Mouse (Mus musculus): ENCODE measurements around the gene Sirt3. TPM values are rescaled to one million over a fixed set of nuclear protein-coding genes. Genes with fewer than 3 reads are reported as not detected.

The Sirt3 gene
- total RNA-seq, 4 experiments from 2014 or later, result 67.8 to 72.6 (median 69.6) TPM

DNA sequence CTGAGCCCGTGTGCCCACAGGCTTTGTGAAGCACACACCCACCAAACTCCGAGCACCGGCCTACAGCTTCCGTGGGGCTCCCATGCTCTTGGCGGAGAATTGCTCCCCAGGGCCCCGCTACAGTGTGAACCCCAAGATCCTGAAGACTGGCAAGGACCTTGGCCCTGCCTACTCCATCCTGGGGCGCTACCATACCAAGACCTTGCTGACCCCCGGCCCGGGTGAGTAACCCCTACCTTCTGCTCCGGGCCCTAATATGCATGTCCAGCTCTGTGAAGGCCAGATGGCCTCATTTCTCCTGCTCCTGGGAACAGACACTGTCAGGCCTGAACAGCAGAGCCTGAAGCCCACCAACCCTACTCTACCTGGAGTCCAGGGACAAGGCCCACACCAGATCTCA lies 33.5 kb downstream of the Sirt3 start:
- DNase-seq (ENCODE audit: low spot score), result no peak

DNA sequence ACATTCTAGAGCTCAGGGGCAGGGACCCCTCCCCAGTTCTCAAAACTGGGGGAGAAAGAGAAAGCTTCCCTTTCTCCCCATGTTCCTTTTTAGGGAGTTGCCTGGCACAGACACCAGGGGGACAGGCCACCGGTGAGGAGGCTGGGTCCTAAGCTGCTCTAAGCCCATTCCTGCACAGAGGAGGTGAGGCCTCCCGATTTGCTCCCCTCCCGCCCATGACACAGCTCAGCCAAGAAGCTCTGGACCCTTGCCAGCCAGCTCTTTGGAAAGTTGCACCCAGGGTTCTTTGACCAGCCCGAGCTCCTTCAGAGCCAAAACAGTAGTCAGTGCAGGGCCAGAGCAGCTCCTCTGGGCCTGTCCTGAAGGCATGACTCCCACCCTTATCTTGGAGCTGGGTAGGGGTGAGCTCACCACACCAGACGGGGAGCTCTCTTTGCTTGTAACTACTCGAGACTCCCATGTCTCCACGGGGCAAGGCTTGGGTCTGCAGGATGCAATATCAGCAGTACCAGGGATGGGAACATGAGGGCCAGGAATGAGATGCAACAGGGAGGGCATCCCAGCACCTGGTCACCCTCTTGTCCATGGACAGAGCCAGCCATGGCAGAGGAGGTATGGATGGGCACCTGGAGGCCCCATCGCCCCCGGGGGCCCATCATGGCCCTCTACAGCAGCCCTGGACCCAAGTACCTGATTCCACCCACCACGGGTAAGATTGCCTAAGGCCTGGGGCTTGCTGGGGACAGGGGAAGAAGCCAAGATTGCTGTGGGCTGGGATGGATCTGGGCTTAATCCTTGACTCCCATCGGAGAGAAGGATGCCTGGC lies 34.1 kb downstream of the Sirt3 start, which contains the start of gene Odf3:
Gene Odf3 (plus strand): TSS at position 51 of the 826 bp plus-strand sequence.
- no peak for DNase-seq (ENCODE audit: low spot score)

DNA sequence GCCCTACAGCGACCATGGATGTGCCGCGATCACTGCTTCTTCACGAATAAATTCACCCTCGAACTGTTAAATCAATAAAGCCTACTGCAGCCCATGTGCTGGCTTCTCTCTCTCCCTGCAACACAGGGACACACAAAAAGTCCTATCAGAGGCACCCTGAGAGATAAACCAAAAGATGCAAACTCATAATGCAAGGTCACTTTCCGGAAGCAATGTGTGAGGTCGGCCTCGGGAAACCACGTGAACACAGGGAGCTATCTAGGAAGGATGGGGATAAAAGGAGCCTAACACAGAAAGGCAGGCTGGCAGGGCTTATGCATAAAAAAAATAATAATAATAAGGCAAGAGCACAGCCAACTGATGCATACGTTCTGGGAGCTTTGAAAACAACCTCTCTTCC lies 35.4 kb downstream of the Sirt3 start:
- no peak for DNase-seq (ENCODE audit: low spot score)

DNA sequence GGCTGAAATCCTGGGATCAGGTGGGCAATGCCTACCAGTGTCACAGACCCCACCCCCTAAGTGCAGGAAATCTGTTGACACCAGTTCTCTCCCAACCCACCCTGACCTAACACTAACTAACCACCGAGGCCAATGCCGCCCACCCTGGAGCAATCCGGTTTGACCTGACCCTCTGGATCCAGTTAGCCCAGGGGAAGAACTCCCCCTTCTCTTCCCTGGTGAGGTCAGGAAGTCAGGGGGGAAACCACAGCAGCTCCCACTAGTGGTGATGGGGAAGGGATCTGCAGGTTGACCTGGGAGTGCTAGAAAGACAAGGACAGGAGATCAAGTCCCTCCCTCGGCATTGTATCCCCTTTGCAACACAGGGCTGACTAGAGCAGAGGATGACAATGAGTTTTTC lies 36.4 kb downstream of the Sirt3 start:
- no peak for DNase-seq (ENCODE audit: low spot score)

DNA sequence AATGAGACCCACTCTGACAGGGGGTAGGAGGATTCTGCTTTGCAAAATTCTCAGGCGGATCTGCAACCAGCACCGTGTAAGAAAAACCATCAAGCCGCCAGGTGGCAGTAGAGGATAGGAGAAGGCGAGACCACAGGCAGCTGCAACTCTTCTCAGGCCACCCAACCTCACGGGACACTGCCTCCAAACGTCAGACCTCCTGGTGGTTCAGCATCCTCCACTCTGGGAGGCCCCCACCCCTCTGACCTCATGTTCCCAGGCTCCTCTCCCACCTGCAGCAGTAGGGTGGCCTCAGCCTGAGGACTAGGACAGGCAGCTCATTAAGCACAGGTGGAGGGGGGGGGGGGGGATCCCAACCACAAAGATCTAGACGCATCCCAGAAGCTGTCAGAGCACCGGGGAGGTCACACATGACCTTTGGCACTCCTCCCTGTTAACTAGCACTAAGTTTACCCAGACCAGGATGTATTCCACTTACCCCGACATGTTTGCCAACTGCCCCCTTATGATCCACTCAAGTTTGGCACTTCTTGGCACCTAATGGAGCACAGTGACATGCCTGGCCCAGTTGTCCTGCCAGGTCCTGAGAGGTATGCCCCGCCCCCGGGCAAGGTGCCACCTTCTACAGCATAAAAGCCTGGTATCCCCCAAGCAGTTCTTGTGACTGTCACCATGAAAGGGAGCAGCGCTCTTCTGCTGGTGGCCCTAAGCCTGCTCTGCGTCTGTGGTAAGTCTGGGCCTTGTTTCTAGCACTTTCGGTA lies 37.0 kb downstream of the Sirt3 start, which contains the start of gene Scgb1c1:
Gene Scgb1c1 (plus strand): TSS at position 643 of the 761 bp plus-strand sequence.
- peak; percentile 90 for DNase-seq (ENCODE audit: low spot score)

DNA sequence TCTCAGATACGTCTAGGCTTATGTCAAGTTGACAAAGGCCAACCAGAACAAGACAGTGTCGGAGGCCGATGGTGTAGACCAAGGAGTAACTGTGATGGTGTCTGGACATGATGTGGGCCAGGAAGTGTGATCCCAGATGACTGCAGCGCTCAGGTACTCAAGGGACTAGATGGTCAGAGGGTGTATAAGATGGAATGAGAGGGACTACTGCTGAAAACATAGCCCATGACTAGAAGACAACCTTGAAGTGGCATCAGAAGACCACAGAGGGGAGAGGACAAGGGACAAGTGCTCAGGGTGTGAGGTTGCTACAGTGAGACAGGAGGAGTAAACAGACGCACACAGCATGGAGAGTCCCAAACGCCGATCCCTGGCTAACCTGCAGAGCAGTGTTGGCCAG lies 38.3 kb downstream of the Sirt3 start:
- no peak for DNase-seq (ENCODE audit: low spot score)

DNA sequence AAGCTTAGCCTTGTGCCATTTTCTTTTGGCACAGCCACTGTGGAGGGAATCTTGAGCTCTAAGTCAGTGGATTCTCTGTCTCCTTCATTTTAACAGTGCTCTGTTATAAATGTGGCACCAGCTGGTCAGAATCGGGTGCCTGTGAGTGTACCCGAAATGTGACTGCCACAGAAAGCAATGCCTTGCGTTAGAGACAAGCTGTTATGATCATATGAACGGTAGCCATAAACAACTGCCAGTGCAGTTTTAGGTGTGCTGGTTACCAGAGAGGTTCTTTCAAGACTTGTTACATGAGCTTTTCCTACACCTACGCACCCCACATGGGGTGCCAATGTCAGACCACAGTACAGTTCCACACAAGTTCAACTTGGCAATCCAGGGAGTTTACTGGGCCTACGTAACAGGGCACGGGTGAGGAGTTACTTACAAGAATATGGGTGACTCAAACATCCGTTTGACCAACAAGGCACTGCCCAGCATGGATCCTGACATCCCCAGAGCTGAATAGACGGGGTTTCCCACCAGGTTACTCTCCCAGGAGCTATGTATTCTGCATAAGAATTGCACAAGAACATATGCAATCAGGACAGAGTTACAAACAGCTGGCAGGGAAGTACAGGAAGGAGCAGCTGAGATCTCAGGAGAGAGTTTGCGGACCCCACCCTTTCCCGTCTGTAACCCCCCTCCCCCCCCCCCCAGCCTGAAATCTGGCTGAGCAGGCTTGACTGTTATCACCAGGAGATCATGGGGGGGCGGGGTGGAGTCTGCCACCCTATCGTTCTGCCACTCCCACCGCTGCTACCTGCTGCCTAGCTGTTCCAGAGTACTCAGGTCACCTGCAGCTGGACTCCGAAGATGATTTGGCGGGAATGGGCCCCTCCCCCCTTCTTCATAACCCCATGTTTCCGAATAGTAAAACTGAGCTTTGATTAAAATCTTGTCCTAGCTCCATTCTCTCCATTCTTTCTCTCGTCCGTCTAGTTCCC lies 41.1 kb downstream of the Sirt3 start:
- DNase-seq (ENCODE audit: low spot score), result no peak

DNA sequence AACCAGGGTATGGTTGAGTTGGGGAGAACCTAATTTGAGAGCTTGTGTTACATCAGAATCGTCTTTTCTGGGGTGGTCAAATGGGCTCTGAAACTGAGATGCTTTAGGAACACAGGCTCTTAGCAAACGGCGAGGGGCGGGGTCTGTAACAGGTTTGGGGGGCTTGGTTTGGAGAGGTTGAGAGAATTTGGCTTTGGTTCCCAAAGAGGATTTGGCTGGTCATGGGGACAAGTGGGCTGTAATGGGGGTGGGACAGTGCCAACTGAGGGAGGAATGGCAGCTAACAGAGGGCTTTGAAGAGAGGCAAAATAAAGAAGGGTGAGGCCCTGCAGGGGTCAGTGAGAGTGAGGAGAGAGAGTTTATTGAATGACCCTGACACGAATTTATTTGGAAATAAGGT lies 42.6 kb downstream of the Sirt3 start:
- no peak for DNase-seq (ENCODE audit: low spot score)

DNA sequence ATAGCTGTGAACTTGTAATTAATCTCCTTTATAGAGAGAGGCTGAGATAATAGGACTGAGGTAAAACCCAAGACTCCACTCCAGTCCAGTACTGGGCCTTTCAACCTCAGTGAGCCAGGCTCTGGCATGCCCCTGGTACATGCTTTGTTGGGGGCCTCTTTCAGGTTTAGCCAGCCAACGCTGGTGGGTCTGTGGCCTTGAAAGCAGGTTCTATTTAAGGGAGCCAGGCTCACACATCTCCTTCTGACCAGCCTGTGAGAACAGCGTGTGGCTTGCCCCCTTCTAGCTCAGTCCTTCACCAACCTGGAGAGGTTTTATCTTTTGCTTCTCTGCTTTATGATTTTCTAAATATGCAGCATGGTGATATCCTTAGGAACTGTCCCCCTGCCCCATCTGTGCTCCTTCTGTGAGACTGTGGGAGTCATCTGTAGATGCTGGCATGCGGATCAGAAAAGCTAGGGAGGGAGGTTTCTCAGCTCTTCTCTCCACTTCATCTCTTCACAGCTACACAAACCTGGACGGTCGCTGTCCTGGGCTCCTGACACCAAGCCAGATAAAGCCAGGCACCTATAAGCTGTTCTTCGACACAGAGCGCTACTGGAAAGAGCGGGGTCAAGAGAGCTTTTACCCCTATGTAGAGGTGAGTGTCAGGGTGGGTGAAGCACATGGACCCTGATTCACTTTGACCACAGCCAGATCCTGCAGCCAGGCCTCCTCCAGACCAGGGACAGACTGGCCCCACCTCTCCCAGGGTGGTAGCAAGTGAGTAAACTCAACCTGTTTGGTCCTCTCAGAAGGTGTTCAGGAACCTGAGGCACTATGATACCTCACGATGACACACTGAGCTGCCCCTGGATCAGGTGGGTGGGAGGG lies 45.6 kb downstream of the Sirt3 start:
- no peak for DNase-seq (ENCODE audit: low spot score)

DNA sequence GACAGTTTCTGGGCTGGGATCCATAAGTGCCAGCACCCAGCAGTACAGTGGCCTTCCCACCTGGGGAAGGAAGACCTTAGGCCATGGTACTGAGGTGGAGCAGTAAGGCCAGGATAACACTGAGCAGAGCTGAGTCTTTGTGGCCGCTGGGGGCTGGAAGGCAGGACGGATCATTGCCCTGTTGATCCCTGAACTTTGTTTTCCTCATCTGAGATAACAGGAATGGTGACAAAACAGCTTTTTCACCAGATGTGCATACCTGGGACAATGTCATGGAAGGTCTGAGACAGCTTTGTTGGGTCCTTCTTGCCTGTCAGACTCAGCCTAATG lies 46.4 kb downstream of the Sirt3 start:
- DNase-seq (ENCODE audit: low spot score), result no peak

DNA sequence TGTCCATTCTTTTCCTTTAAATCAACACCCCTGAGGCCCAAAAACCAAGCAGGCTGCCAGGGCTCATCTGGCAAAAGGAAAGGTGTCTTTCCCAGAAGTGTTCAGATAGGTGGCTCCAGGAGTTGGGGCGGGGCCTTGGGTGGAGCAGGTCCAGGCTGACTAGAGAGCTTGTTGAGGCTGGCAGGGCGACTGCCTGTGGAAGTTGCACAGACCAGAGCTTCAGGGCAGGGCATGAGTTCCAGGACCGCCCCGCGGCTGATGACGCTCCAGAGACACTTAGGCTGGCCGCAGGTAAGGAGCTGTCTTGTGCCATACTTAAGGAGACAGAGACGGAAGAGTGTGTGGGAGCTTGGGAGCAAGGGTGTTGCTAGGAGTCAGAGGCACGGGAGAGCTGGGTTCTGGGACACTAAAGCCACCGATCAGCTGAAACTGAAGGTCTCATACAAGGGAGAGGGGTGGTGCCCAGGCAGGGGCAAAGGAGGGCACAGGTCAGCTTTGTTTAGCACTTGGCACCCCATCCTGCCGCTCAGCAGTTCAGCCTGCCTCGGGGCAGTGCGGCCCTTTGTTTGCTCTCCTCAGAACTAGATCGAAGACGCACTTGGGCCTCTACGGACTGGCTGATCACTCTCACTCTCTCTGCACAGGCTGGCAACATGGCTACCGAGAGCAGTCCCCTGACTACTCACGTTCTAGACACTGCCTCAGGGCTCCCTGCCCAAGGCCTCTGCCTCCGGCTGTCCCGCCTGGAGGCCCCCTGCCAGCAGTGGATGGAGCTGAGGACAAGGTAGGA lies 46.9 kb downstream of the Sirt3 start, which contains the start of gene Urah:
Gene Urah (plus strand): TSS at position 51 of the 790 bp plus-strand sequence.
- no peak for DNase-seq (ENCODE audit: low spot score)

DNA sequence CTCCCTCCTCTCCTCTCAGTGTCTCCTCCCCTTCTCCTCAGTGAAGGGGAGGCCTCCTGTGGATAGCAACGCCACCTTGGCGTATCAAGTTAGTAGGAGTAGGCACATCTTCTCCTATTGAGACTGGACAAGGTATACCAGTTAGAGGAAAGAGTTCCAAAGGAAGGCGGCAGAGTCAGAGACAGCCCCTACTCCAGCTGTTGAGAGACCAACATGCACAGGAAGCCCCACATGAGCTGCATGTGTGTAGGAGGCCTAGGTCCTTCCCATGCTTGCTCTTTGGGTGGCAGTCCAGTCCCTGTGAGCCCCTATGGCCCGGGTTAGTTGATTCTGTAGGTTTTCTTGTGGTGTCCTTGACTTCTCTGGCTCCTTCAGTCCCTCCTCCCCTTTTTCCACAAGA lies 48.8 kb downstream of the Sirt3 start:
- DNase-seq (ENCODE audit: low spot score), result no peak

DNA sequence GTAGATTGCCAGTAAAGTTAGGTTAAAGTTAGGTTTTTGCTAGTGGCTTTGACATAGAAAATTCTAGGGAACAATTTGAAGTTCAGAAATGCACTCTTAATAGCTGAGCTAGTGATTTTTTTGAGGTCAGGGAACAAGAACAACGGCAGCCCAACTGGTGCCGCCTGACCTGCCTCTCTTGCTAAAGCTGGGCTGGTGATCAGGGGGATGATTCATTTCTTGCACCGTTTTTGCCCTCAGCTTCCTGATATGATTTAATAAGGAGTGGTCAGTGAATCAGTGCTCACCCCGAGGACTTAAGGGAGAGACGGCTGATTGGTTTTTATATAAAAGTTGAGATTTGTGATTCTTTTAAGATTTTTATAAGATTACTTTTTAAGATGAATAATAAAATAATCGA lies 50.7 kb downstream of the Sirt3 start:
- DNase-seq (ENCODE audit: low spot score), result no peak

DNA sequence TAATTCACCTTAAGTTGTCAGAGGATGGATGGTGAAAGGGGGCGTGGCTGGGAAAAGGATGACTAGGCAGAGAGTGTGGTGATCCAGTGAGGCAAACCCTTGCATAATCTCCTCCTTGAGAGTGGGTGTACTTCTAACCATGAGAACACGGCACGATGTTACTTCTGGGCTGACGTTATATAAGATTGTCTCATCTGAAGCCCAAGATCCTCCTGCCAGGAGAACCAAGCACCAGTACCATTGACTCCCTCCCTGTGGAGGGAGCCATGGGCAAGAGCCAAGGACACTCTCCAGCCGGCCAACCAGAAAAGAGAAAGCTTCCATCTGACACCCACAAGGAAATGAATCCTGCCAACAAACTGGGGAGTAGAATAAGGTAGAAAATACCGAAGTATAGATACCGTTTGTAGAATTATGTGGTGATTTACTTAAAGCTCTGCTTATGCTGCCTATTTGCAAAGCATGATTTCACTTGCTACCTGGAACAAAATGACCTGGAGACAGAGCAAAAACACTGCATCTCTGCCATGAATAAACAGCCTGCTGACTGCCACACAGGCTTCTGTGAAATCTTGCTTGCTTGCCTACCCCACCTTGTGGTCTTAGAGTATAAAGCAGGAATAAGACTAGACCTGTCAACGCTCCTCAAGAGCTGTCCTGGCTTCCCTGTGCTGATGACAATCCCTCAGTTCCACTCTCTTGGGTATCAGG lies 53.8 kb downstream of the Sirt3 start:
- DNase-seq (ENCODE audit: low spot score), result no peak

DNA sequence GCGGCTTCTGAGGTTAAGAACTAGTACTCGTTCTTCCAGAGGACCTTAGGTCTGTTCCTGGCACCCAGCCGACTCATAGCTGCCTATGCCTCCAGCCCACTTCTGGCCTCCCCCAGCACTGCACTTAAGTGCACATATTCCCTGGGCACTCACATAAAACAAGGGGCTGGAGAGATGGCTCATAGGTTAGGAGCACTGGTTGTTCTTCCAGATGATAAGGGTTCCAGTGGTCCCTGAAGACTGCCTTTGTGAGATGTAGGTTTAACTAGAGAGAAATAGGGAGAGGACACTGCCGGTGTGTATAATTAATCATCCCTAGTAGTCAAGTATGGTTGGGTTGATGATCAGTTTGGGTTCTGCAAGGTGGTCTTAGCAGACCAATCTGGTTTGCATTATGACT lies 59.4 kb downstream of the Sirt3 start:
- DNase-seq (ENCODE audit: low spot score), result no peak

DNA sequence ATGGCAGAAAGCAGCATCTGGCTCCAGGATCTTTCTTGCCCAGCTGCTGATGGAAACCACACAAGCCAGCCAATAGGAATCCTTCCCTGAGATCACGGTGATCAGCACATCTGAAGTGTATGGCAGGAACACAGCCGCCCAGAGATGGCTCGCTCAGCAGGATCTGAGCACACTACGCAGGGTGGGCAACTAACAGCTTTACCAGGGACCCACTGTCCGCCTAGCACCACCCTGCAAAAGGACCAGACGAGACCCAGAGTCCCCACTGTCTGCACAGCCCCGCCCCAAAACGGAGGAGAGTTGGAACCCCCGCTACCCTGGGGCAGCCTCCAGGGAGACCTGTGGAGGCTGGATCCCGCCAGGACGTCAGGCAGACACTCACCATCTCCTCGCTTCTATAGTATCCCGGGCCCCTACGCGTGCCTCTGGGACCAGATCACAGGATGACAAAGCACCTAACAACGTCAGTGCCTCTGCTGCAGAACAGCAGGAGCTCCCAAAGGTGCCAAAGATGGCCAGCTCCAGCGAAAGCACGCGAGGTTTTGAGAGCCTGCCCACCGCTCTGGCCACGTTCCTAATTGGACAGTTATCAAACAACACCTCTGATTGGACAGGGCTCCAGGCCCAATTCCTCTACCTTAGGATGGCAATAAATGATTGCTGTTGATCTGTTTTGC lies 60.3 kb downstream of the Sirt3 start, which contains the start of gene Zfp941:
Gene Zfp941 (minus strand): TSS at position 526 of the 677 bp plus-strand sequence.
- no peak for DNase-seq (ENCODE audit: low spot score)

DNA sequence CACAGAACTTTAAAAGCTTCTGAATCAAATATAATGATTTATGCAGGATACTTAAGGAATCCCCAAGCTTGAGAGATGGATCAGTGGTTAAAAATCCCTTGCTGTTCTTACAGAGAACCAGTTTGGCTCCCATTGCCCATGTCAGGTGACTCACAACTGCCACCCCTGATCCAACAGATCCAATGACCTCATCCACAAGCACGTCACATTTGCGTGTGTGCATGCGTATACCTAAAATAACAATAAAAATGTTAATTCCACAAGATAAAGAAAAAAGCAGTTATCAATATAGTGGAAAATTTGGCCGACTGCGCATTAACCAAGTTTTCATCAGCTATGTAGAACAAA lies 60.8 kb downstream of the Sirt3 start:
- DNase-seq (ENCODE audit: low spot score), result no peak

DNA sequence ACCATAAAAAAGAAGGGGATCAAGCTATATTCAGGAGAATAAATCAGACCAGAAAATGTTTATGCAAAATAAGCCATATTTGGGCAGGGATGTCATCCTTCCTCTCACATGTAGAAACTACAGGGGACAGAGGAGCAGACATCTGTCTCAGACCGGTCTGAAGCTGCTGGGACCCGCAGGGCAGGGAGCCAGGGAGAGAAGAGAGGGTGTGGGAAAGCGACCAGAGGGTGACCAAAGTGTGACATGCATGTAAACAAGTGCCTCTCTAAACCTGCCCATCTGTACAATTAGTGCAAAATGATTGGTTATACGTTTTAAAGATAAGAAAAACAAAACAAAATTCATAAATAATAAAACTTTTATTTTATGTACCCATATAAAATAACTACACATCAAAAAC lies 61.9 kb downstream of the Sirt3 start:
- DNase-seq (ENCODE audit: low spot score), result no peak

Data from heart, adult 8-10 months (tissue).